ENCODE assay signal across 8 mouse cellular contexts in genomic region chr16:30599491-30600268, GRCm38 (mm10). TPM values are rescaled to one million over a fixed set of nuclear protein-coding genes. Genes with fewer than 3 reads are reported as not detected.
A peak's percentile ranks its signal among the peaks of the same experiment; 100 is the strongest.
DNase-seq lines count a peak whose midpoint lies in the region; ATAC-seq and TF ChIP-seq lines count a peak whose summit lies in the region.

TSS of gene Fam43a (plus strand) at chr16:30599723.

- H3K9me3 ChIP-seq in forebrain, embryonic 16.5 days (ENCODE audit: control insufficient read depth, low read length) = peaks cover 2% of the 10 kb centered on the region; the same call in 1 of the 2 replicates
- no peaks in the 10 kb centered on the region for H3K9me3 ChIP-seq in lung, embryonic 15.5 days

- ATAC-seq in cerebellum, adult (ENCODE audit: insufficient number of reproducible peaks, low FRiP score, low TSS enrichment) = peak; percentile 88
- peak; percentile 34; the same call in 1 of the 2 replicates for ATAC-seq in forebrain, embryonic 16.5 days
- ATAC-seq in lung, embryonic 15.5 days (ENCODE audit: borderline replicate concordance, extremely low read depth, low FRiP score, low TSS enrichment) = peak; percentile 79; the same call in 1 of the 2 replicates

- TF ChIP-seq CTCF in layer of hippocampus, adult 2 months (conservative IDR thresholded peaks at IDR 0.05) = peak; percentile 67
- TF ChIP-seq CTCF in olfactory bulb, adult 2 months (IDR thresholded peaks at IDR 0.05; ENCODE audit: insufficient read depth, low read depth, low read length) = peak; percentile 30; the same call in 1 of the 2 replicates

- H3K9ac ChIP-seq in forebrain, embryonic 16.5 days (replicated peaks; ENCODE audit: low read depth, low read length) = peak within 1 kb of the TSS; percentile 68
- H3K9ac ChIP-seq in lung, embryonic 15.5 days = peak within 1 kb of the TSS; percentile 81

- DNase-seq in ES-CJ7 (ENCODE audit: low read depth, low spot score) = peak; percentile 95
- DNase-seq in heart, postnatal 25 days (ENCODE audit: low spot score) = peak; percentile 92
- DNase-seq in layer of hippocampus, adult 2 months (ENCODE audit: low spot score in 2 of 2) = peak; percentile 70 to 73
- peak; percentile 60 to 69 for DNase-seq in thymus, adult 18-20 months

- H3K4me1 ChIP-seq in forebrain, embryonic 16.5 days (replicated peaks; ENCODE audit: control insufficient read depth, insufficient read depth, low read length) = peaks cover 52% of the 10 kb centered on the region
- H3K4me1 ChIP-seq in lung, embryonic 15.5 days = peaks cover 54% of the 10 kb centered on the region
- peaks cover 41% of the 10 kb centered on the region for H3K4me1 ChIP-seq in olfactory bulb, adult 2 months (ENCODE audit: control insufficient read depth, insufficient read depth, low read length)

- H3K4me2 ChIP-seq in forebrain, embryonic 16.5 days (ENCODE audit: low read length) = peak within 1 kb of the TSS; percentile 98
- peak within 1 kb of the TSS; percentile 93 for H3K4me2 ChIP-seq in lung, embryonic 15.5 days

- peaks cover 25% of the 10 kb centered on the region for H3K27me3 ChIP-seq in forebrain, embryonic 16.5 days (replicated peaks; ENCODE audit: control insufficient read depth, insufficient read depth, low read length)
- H3K27me3 ChIP-seq in lung, embryonic 15.5 days = no peaks in the 10 kb centered on the region

- intact Hi-C loops in heart, postnatal 25 days (cut with DNase I) = loop anchor here (2.0 to 5.0 kb wide), 7 partner anchors 68 to 758 kb away; no protein-coding TSS in a partner anchor

- peak within 1 kb of the TSS; percentile 62 for H3K4me3 ChIP-seq in forebrain, embryonic 16.5 days (replicated peaks; ENCODE audit: low read length)
- H3K4me3 ChIP-seq in layer of hippocampus, adult 2 months = peak within 1 kb of the TSS; percentile 79
- peak within 1 kb of the TSS; percentile 77 for H3K4me3 ChIP-seq in lung, embryonic 15.5 days
- H3K4me3 ChIP-seq in olfactory bulb, adult 2 months (ENCODE audit: insufficient read depth, low read depth, low read length) = peak within 1 kb of the TSS; percentile 80

- peak; percentile 94 for TF ChIP-seq POLR2A in olfactory bulb, adult 2 months (IDR thresholded peaks at IDR 0.05; ENCODE audit: insufficient read depth, low read depth, low read length)

- H3K36me3 ChIP-seq in forebrain, embryonic 16.5 days (ENCODE audit: control insufficient read depth, insufficient read depth) = no peaks in the 10 kb centered on the region
- no peaks in the 10 kb centered on the region for H3K36me3 ChIP-seq in lung, embryonic 15.5 days

- peak within 1 kb of the TSS; percentile 26; the same call in 1 of the 2 replicates for H3K27ac ChIP-seq in forebrain, embryonic 16.5 days (ENCODE audit: low read length)
- H3K27ac ChIP-seq in layer of hippocampus, adult 2 months = peak within 1 kb of the TSS; percentile 86
- peak within 1 kb of the TSS; percentile 81 for H3K27ac ChIP-seq in lung, embryonic 15.5 days
- peak within 1 kb of the TSS; percentile 82 for H3K27ac ChIP-seq in olfactory bulb, adult 2 months (ENCODE audit: insufficient read depth, low read depth, low read length)

- under 1% methylated on average over 63 of the region's 63 CpGs for WGBS in forebrain, embryonic 16.5 days
- WGBS in lung, embryonic 15.5 days = under 1% methylated on average over 63 of the region's 63 CpGs
- under 1% methylated on average over 63 of the region's 63 CpGs for WGBS in olfactory bulb, adult 2 months

RNA-seq across cellular contexts. Expression of gene Fam43a, which starts in this region (rescaled TPM):
- 11.3 and 12.4 TPM in 2 replicates for polyA plus RNA-seq in forebrain, embryonic 16.5 days (2015; fragmentation: Nextera tagmentation; extraction: Ambion mirVana)
- total RNA-seq in heart, postnatal 25 days (2021) = 10 to 100 TPM; 25.8 to 31.2 TPM
- 10 to 100 TPM in 1 of 2 experiments, 1 to 10 TPM in 1; 9.2 to 10.3 TPM for total RNA-seq in layer of hippocampus, adult 2 months (2021)
- polyA plus RNA-seq in lung, embryonic 15.5 days (2015; fragmentation: Nextera tagmentation; extraction: Ambion mirVana) = 23.6 and 25.8 TPM in 2 replicates
- polyA plus RNA-seq in olfactory bulb, adult 2 months (2012; ENCODE audit: insufficient read depth, insufficient read length, low replicate concordance, missing spikeins) = not detected in 2 replicates

Comparison
In these comparisons a context has a peak if more than half of its experiments do, and no peak if none do; other contexts are left out.
1. Peak in every context shown above with its lines: DNase-seq, ATAC-seq, H3K4me3 ChIP-seq and H3K27ac ChIP-seq.
2. RNA of gene Fam43a (polyA plus RNA-seq): 23.6 to 25.8 TPM in lung, embryonic 15.5 days and 11.3 to 12.4 TPM in forebrain, embryonic 16.5 days; not detected in olfactory bulb, adult 2 months; every median in the first group is over 10 times any median in the second.
3. ATAC-seq: peak in every context shown above with its lines; median percentile 88 in cerebellum, adult; 79 in lung, embryonic 15.5 days; 34 in forebrain, embryonic 16.5 days.
4. H3K27ac ChIP-seq: peak in every context shown above with its lines; median percentile 86 in layer of hippocampus, adult 2 months; 82 in olfactory bulb, adult 2 months; 81 in lung, embryonic 15.5 days; 26 in forebrain, embryonic 16.5 days.